Mouse (Mus musculus): ENCODE data around the gene Myo1g. TPM values are rescaled to one million over a fixed set of nuclear protein-coding genes. Genes with fewer than 3 reads are reported as not detected.

Myo1g gene
- polyA plus RNA-seq, 1 experiment from 2014 or later = 0.43 TPM

DNA sequence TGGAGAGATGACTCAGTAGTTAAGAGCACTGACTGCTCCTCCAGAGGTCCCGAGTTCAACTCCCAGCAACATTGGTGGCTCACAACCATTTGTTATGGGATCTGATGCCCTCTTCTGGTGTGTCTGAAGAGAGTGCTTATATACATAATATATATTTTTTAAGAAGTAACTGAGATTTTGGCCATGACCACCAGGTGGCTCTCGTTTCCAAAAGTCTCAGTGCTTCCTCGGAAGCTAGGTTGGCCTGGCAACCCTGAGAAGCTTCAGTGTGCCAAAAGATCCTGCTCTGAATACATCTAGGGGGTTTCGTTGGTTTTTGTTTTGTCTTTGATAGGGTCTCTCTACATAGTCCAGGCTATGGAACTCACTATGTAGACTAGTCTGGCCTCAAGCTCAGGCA, 55.6 kb downstream of the Myo1g start:
- no peak overlapping the region for H3K4me2 ChIP-seq (replicated peaks; ENCODE audit: low read depth, low read length)
- peak; percentile 71 for ATAC-seq (ENCODE audit: low FRiP score)
- no peak overlapping the region for H3K27ac ChIP-seq (ENCODE audit: low read depth, low read length)
- WGBS = 37% methylated on average over 4 of the region's 4 CpGs
- no peaks in the 10 kb centered on the region for H3K36me3 ChIP-seq (ENCODE audit: control insufficient read depth, insufficient read depth, low read length)
- no peaks in the 10 kb centered on the region for H3K4me1 ChIP-seq (replicated peaks; ENCODE audit: control insufficient read depth, insufficient read depth, low read length)
- no peak overlapping the region for H3K9ac ChIP-seq (ENCODE audit: low read depth, low read length)
- H3K27me3 ChIP-seq (ENCODE audit: control insufficient read depth, insufficient read depth, low read length) = no peaks in the 10 kb centered on the region
- no peak overlapping the region for H3K4me3 ChIP-seq (ENCODE audit: low read depth, low read length)
- H3K9me3 ChIP-seq (ENCODE audit: control insufficient read depth, low read length) = no peaks in the 10 kb centered on the region
- peak; percentile 84 for DNase-seq (ENCODE audit: low spot score)

DNA sequence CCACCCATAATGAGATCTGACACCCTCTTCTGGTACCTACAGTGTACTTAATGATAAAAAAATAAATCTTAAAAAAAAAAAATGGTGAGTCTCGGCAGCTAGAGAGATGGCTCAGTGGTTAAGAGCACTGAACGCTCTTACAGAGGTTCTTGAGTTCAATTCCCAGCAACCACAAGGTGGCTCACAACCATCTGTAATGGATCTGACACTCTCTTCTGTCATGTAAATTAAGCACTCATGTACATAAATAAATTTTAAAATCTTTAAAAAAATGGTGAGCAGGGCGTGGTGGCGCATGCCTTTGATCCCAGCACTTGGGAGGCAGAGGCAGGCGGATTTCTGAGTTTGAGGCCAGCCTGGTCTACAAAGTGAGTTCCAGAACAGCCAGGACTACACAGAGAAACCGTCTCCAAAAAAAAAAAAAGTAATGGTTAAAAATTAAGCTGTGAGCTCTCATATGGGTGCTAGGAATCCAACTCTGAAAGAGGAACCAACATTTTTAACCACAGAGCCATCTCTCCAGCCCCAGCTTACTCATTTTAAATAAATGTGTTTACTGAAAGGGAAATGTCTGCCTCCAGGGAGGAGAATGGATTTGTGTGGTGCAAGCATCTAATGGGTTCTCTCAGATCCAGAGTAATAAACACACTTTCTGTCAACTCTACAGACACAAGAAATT, 57.5 kb downstream of the Myo1g start:
- Histone ChIP-seq H3K36me3 (ENCODE audit: control insufficient read depth, insufficient read depth, low read length) (no peaks in the 10 kb centered on the region), H3K4me2 (replicated peaks; ENCODE audit: low read depth, low read length) (no peak overlapping the region), H3K4me3 (ENCODE audit: low read depth, low read length) (no peak overlapping the region), H3K27ac (ENCODE audit: low read depth, low read length) (no peak overlapping the region), H3K4me1 (replicated peaks; ENCODE audit: control insufficient read depth, insufficient read depth, low read length) (no peaks in the 10 kb centered on the region), H3K27me3 (ENCODE audit: control insufficient read depth, insufficient read depth, low read length) (no peaks in the 10 kb centered on the region), H3K9ac (ENCODE audit: low read depth, low read length) (no peak overlapping the region), H3K9me3 (ENCODE audit: control insufficient read depth, low read length) (no peaks in the 10 kb centered on the region)
- 92% methylated on average over 6 of the region's 6 CpGs for WGBS
- ATAC-seq (ENCODE audit: low FRiP score) = no peak
- no peak for DNase-seq (ENCODE audit: low spot score)

Other genes starting within 250 kb of the Myo1g start
- gene Tmed4, start 246.1 kb downstream of the Myo1g start, polyA plus RNA-seq (2014; fragmentation: Nextera tagmentation; extraction: Ambion mirVana) = 152 and 166 TPM in 2 replicates
- gene Ogdh, start 229.3 kb downstream of the Myo1g start, polyA plus RNA-seq (2014; fragmentation: Nextera tagmentation; extraction: Ambion mirVana) = 70.2 and 82.1 TPM in 2 replicates
- gene Zmiz2, start 131.9 kb downstream of the Myo1g start, polyA plus RNA-seq (2014; fragmentation: Nextera tagmentation; extraction: Ambion mirVana) = 17.7 and 19.3 TPM in 2 replicates
- gene Ppia, start 105.5 kb downstream of the Myo1g start, polyA plus RNA-seq (2014; fragmentation: Nextera tagmentation; extraction: Ambion mirVana) = 5,018 and 5,123 TPM in 2 replicates
- gene H2afv, start 76.5 kb downstream of the Myo1g start, polyA plus RNA-seq (2014; fragmentation: Nextera tagmentation; extraction: Ambion mirVana) = 784 and 787 TPM in 2 replicates
- gene Purb, start 45.0 kb downstream of the Myo1g start, polyA plus RNA-seq (2014; fragmentation: Nextera tagmentation; extraction: Ambion mirVana) = 12.7 and 17.9 TPM in 2 replicates
- gene Ccm2, start 25.9 kb upstream of the Myo1g start, polyA plus RNA-seq (2014; fragmentation: Nextera tagmentation; extraction: Ambion mirVana) = 88.2 and 88.4 TPM in 2 replicates
- 44.3 and 44.8 TPM in 2 replicates for gene Nacad, start 85.1 kb upstream of the Myo1g start, polyA plus RNA-seq (2014; fragmentation: Nextera tagmentation; extraction: Ambion mirVana)
- 31.8 and 34.6 TPM in 2 replicates for gene Tbrg4, start 105.1 kb upstream of the Myo1g start, polyA plus RNA-seq (2014; fragmentation: Nextera tagmentation; extraction: Ambion mirVana)
- not detected in 2 replicates for gene Wap, start 117.7 kb upstream of the Myo1g start, polyA plus RNA-seq (2014; fragmentation: Nextera tagmentation; extraction: Ambion mirVana)
- gene Ramp3, start 137.6 kb upstream of the Myo1g start, polyA plus RNA-seq (2014; fragmentation: Nextera tagmentation; extraction: Ambion mirVana) = 4.3 and 6.7 TPM in 2 replicates

All from hindbrain, embryonic 11.5 days (tissue).